Mouse (Mus musculus) heart, adult 11 months (tissue): ENCODE results near the gene Slc35b4.

Experiments
- DNase-seq: peaks from one replicate; pipeline ENCODE4 v3.0.0; 2022

The Slc35b4 gene

DNA sequence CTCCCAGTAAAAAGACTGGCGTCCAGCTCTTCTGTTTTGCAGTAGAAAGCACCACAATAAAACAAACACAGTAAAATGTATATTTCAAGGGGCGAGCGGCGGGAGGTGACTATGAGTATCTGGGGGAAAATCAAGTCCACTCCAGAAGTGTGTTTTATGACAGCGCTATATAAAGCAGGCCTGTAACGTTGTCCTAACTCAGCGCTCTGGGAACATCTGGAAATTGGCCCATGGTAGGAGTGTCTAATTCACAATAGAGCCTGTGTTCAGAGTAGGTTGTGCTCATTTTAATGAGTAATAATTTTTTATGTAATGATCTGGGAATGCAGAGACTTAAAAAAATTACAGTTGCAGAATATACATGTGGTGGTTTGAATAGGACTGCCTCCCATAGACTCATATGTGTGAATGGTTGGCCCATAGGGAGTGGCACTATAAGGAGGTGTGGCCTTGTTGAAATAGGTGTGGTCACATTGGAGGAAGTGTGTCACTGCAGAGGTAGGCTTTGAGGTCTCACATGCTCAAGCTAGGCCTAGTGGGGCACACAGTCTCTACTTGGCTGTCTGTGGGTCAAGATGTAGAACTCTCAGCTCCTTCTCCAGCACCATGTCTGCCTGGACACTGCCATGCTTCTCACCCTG is 60.0 kb downstream of the Slc35b4 start:
- DNase-seq: peak; percentile 62

DNA sequence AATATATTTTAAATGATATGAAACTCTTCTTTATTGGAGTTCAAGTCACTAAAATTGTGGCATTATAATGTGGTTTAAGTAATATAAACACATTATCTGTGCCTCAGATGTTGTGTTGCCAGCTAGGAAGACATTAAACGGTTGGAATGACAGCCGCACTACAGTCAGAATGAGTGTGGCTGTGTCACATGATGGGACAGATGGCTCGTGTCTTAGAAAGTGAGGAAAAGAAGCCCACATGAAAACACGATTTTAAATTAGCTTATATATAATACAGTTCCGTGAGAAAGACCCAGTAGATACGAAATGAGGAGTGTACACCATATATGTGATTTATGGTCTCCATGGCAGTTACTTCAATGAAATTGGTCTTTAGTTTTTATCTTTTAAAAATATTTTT is 65.5 kb downstream of the Slc35b4 start:
- DNase-seq: no peak

DNA sequence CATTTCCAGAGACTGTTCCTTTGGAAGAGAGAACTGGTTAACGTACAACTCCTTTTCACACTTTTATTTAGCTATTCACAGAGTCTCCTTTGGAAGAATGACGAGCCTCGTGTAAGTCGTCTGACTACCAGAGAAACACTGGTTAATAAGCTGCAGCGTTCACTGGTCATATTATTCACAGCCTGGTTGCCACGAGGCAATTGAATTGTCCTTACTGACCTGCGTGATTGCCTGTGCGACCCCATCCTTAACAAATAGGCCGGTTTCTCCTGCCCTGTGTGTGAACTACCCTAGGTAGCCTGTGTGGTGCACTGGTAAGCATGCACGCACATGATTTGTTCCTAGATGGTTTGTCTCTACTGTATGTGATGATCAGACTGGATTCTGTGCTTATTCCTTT is 66.3 kb downstream of the Slc35b4 start:
- DNase-seq: peak; percentile 73
